Mouse (Mus musculus): ENCODE results near the gene Mylpf. TPM values are rescaled to one million over a fixed set of nuclear protein-coding genes. Genes with fewer than 3 reads are reported as not detected.
A peak's percentile ranks its signal among the peaks of the same experiment; 100 is the strongest.

The Mylpf gene
- polyA plus RNA-seq, 1 experiment from 2014 or later: 17.8 TPM

- no peak overlapping the region for H3K4me2 ChIP-seq
- ATAC-seq (ENCODE audit: insufficient number of reproducible peaks, low FRiP score): no peak
- H3K4me3 ChIP-seq: no peak overlapping the region
- H3K36me3 ChIP-seq: no peaks in the 10 kb centered on the region
- no peak overlapping the region for H3K9ac ChIP-seq
- peaks cover 46% of the 10 kb centered on the region for H3K4me1 ChIP-seq (replicated peaks)
- 73% methylated on average over 5 of the region's 5 CpGs for WGBS
- H3K9me3 ChIP-seq (replicated peaks): no peaks in the 10 kb centered on the region
- H3K27me3 ChIP-seq (replicated peaks): no peaks in the 10 kb centered on the region
- H3K27ac ChIP-seq (ENCODE audit: poor library complexity, severe bottlenecking): no peak overlapping the region
Measured at GRCm38 (mm10) chr7:127216307-127216706, 7.6 kb downstream of the Mylpf start.

DNA sequence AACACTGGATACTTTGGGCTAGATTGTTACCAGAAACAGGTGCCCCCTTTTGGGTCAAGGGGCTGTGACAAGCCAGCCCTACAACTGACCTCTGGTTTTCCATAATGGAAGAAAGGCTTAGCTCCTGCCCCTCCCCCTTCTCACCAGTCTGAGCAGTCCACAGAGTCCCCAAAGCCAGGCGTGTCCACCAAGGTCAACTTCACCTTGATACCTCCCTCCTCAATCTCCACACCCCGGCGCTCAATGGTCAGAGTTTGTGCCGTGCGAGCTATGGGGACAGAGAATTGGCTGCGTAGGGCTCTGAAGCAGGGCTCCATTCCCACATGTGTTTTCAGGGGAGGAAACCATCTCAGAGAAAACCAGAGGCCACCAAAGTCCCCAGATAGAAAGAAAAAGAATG is 8.8 kb downstream of the Mylpf start:
- no peak overlapping the region for H3K4me3 ChIP-seq
- H3K27me3 ChIP-seq (replicated peaks): no peaks in the 10 kb centered on the region
- peak overlapping the region; percentile 76 for H3K27ac ChIP-seq (ENCODE audit: poor library complexity, severe bottlenecking)
- peak; percentile 24 for ATAC-seq (ENCODE audit: insufficient number of reproducible peaks, low FRiP score)
- H3K9ac ChIP-seq: no peak overlapping the region
- no peaks in the 10 kb centered on the region for H3K36me3 ChIP-seq
- WGBS: 47% methylated on average over 6 of the region's 6 CpGs
- peaks cover 43% of the 10 kb centered on the region for H3K4me1 ChIP-seq (replicated peaks)
- H3K9me3 ChIP-seq (replicated peaks): no peaks in the 10 kb centered on the region
- H3K4me2 ChIP-seq: peak overlapping the region; percentile 32

DNA sequence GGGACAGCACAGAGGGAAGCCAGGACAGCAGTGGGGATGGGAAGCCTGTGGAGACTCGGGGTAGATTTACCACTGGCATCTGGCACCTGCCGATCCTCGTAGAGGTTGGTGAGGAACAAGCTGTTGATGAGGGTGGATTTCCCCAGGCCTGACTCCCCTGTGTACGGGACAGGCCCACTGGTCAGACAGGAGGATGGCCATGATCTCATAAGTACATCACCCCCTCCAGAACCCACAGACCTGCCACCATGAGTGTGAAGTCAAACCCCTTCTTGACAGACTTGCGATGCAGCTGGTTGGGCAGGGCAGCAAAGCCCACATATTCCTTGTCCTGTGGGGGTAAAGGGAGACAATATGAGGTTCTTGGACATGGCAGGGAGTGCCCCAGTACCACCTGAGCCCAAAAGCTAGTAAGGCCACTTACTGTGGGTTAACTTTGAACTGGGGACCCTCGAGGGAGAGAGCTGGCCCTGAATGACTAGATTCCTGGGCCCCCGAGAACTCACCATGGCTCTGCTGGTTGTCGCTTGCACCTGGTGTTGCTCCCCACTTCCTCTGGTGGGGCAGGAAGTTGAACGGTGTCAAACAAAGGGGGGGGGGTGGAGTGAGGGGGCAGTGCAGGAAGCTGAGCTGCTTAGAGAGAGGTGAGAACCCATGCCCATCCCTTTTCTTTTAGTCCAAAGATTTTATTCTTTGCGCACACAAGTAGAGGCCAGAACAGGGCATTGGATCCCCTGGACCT is 9.4 kb downstream of the Mylpf start:
- no peak overlapping the region for H3K4me3 ChIP-seq
- ATAC-seq (ENCODE audit: insufficient number of reproducible peaks, low FRiP score): peak; percentile 33; the same call in 1 of the 2 replicates
- H3K36me3 ChIP-seq: no peaks in the 10 kb centered on the region
- H3K27me3 ChIP-seq (replicated peaks): no peaks in the 10 kb centered on the region
- peaks cover 43% of the 10 kb centered on the region for H3K4me1 ChIP-seq (replicated peaks)
- H3K27ac ChIP-seq (ENCODE audit: poor library complexity, severe bottlenecking): peak overlapping the region; percentile 76
- WGBS: 56% methylated on average over 10 of the region's 10 CpGs
- no peak overlapping the region for H3K9ac ChIP-seq
- peak overlapping the region; percentile 32 for H3K4me2 ChIP-seq
- no peaks in the 10 kb centered on the region for H3K9me3 ChIP-seq (replicated peaks)

DNA sequence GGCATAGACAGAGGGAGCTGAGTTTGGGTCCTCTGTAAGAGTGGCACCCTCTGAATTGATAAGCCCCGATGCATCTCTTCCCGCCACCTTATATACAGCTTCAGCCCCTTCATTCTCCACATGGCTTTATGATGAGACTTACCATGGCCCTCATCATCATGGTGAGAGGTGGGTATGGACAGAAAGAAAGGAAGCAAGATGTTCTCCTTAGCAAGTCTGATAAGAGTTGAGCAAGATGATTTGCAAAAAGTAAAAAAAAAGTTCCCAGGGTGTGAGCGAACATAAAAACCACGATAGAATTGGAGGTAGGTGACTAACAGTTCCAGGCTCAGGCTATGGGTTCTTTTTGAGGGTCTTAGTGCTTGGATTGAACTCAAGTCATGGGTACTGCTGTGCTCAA is 10.0 kb downstream of the Mylpf start:
- no peaks in the 10 kb centered on the region for H3K36me3 ChIP-seq
- peaks cover 43% of the 10 kb centered on the region for H3K4me1 ChIP-seq (replicated peaks)
- WGBS: 84% methylated on average over 4 of the region's 4 CpGs
- ATAC-seq (ENCODE audit: insufficient number of reproducible peaks, low FRiP score): 0 out of 2 replicates have a peak, but pooled peaks have one; percentile 15
- H3K27ac ChIP-seq (ENCODE audit: poor library complexity, severe bottlenecking): peak overlapping the region; percentile 76
- H3K4me2 ChIP-seq: no peak overlapping the region
- no peaks in the 10 kb centered on the region for H3K27me3 ChIP-seq (replicated peaks)
- no peak overlapping the region for H3K9ac ChIP-seq
- H3K9me3 ChIP-seq (replicated peaks): no peaks in the 10 kb centered on the region
- no peak overlapping the region for H3K4me3 ChIP-seq

- no peak overlapping the region for H3K9ac ChIP-seq
- no peak for ATAC-seq (ENCODE audit: insufficient number of reproducible peaks, low FRiP score)
- H3K4me2 ChIP-seq: no peak overlapping the region
- H3K36me3 ChIP-seq: no peaks in the 10 kb centered on the region
- WGBS: 58% methylated on average over 6 of the region's 6 CpGs
- H3K27me3 ChIP-seq (replicated peaks): no peaks in the 10 kb centered on the region
- peaks cover 29% of the 10 kb centered on the region for H3K4me1 ChIP-seq (replicated peaks)
- no peaks in the 10 kb centered on the region for H3K9me3 ChIP-seq (replicated peaks)
- H3K4me3 ChIP-seq: no peak overlapping the region
- no peak overlapping the region for H3K27ac ChIP-seq (ENCODE audit: poor library complexity, severe bottlenecking)
Measured at GRCm38 (mm10) chr7:127220440-127220839, 11.8 kb downstream of the Mylpf start.

DNA sequence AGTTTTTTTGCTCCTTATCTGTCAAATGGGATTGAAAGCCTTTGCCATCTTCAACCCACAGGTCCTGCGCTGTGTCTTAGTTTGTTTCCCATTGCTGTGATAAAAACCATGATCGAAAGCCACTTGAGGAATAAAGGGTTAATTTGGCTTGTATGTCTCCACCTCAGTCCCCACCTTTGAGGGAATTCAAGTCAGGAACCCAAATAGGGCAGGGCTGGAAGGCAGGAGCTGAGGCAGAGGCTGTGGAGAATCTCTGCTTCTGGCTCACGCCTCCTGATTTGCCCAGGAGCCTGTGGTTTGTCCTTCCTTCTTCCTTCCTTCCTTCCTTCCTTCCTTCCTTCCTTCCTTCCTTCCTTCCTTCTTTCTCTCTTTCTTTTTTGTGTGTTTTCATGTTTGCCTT is 14.4 kb downstream of the Mylpf start:
- Histone ChIP-seq H3K4me2 (no peak overlapping the region), H3K4me3 (no peak overlapping the region), H3K9ac (no peak overlapping the region), H3K4me1 (replicated peaks) (peaks cover 9% of the 10 kb centered on the region), H3K9me3 (replicated peaks) (no peaks in the 10 kb centered on the region), H3K36me3 (no peaks in the 10 kb centered on the region), H3K27me3 (replicated peaks) (no peaks in the 10 kb centered on the region), H3K27ac (ENCODE audit: poor library complexity, severe bottlenecking) (no peak overlapping the region)
- WGBS: 91% methylated on average over 3 of the region's 3 CpGs
- no peak for ATAC-seq (ENCODE audit: insufficient number of reproducible peaks, low FRiP score)

- Histone ChIP-seq H3K9ac (no peak overlapping the region), H3K4me2 (no peak overlapping the region), H3K4me1 (replicated peaks) (peaks cover 3% of the 10 kb centered on the region; the same call in 1 of the 2 replicates), H3K27ac (ENCODE audit: poor library complexity, severe bottlenecking) (no peak overlapping the region), H3K36me3 (no peaks in the 10 kb centered on the region), H3K9me3 (replicated peaks) (no peaks in the 10 kb centered on the region), H3K27me3 (replicated peaks) (no peaks in the 10 kb centered on the region), H3K4me3 (no peak overlapping the region)
- WGBS: 74% methylated on average over 6 of the region's 6 CpGs
- 0 out of 2 replicates have a peak, but pooled peaks have one; percentile 36 for ATAC-seq (ENCODE audit: insufficient number of reproducible peaks, low FRiP score)
Measured at GRCm38 (mm10) chr7:127223515-127224478, 15.1 kb downstream of the Mylpf start.

- H3K27ac ChIP-seq (ENCODE audit: poor library complexity, severe bottlenecking): no peak overlapping the region
- no peaks in the 10 kb centered on the region for H3K9me3 ChIP-seq (replicated peaks)
- WGBS: 84% methylated on average over 6 of the region's 6 CpGs
- no peak overlapping the region for H3K4me2 ChIP-seq
- H3K27me3 ChIP-seq (replicated peaks): no peaks in the 10 kb centered on the region
- peaks cover 5% of the 10 kb centered on the region for H3K36me3 ChIP-seq
- H3K4me1 ChIP-seq (replicated peaks): peaks cover 6% of the 10 kb centered on the region
- no peak for ATAC-seq (ENCODE audit: insufficient number of reproducible peaks, low FRiP score)
- no peak overlapping the region for H3K4me3 ChIP-seq
- no peak overlapping the region for H3K9ac ChIP-seq
Measured at GRCm38 (mm10) chr7:127224616-127225015, 15.9 kb downstream of the Mylpf start.

DNA sequence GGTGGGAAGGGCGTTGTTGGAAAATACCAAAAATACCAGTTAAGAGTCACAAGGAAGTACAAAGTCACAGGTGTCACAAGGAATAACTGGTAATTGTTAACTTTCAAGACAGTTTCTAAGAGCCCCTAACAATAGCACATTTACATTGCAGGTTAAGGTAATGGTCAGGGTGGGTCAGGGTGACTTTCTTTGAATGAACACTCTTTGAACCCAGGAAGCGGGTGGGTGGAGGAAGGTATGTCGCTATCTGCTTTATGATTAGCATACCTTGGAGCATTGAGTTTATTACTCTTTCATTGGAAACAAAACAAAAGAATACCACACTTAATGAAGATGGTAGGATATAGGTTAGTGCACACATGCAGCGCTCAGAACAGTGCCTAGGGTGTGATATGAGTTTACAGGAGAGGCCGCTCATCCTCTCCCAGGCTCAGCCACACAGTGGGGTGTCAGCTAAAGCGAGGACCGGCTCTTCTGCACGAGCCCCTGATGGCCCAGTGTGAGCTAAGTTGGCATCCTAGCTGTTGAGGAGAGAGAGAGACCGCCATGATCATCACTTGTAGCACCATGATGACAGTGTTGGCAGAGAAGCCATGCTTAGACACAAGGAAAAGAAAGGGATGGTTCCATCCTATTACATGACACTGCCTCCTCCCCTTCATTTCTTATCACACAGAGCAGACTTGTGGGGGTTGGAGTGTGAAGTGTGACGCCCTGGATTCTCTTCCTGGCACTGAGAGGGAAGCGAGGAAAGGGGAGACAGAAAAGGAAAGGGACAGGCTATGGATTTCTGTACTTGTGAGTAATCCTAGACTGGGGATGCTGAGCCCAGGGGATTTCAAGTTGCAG is 16.7 kb downstream of the Mylpf start:
- Histone ChIP-seq H3K36me3 (peaks cover 9% of the 10 kb centered on the region), H3K9ac (no peak overlapping the region), H3K27ac (ENCODE audit: poor library complexity, severe bottlenecking) (no peak overlapping the region), H3K27me3 (replicated peaks) (no peaks in the 10 kb centered on the region), H3K9me3 (replicated peaks) (no peaks in the 10 kb centered on the region), H3K4me1 (replicated peaks) (peaks cover 13% of the 10 kb centered on the region), H3K4me2 (no peak overlapping the region; the same call in 1 of the 2 replicates), H3K4me3 (no peak overlapping the region)
- WGBS: 62% methylated on average over 11 of the region's 11 CpGs
- ATAC-seq (ENCODE audit: insufficient number of reproducible peaks, low FRiP score): peak; percentile 76

DNA sequence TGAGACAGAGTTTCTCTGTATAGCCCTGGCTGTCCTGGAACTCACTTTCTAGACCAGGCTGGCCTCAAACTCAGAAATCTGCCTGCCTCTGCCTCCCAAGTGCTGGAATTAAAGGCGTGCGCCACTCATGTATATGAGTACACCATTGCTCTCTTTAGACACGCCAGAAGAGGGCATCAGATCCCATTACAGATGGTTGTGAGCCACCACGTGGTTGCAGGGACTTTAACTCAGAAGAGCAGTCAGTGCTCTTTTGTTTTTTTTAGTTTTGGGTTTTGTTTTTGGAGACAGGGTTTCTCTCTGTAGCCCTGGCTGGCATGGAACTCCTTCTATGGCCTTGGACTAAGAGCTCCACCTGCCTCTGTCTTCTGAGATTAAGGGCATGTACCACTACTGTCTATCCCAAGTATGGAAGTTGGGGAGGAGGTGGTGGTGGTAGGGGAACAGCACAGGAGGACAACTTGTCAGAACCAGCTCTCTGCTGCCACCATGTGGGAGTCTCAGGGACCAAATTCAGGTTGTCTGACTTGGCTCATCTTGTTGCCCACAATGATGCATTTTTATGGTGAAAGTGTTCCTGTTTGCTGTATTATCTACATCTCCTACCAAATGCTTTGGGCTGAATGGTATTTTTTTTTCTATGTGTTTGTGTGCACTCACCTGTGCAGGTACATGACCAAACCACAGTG is 20.1 kb downstream of the Mylpf start:
- 61% methylated on average over 4 of the region's 4 CpGs for WGBS
- Histone ChIP-seq H3K9me3 (replicated peaks) (no peaks in the 10 kb centered on the region), H3K27me3 (replicated peaks) (no peaks in the 10 kb centered on the region), H3K4me1 (replicated peaks) (peaks cover 24% of the 10 kb centered on the region), H3K36me3 (peaks cover 18% of the 10 kb centered on the region), H3K9ac (no peak overlapping the region), H3K27ac (ENCODE audit: poor library complexity, severe bottlenecking) (no peak overlapping the region), H3K4me2 (no peak overlapping the region), H3K4me3 (no peak overlapping the region)
- no peak for ATAC-seq (ENCODE audit: insufficient number of reproducible peaks, low FRiP score)

Data from heart, embryonic 12.5 days (tissue).